Mouse (Mus musculus) naive thymus-derived CD4-positive, alpha-beta T cell, adult 5 months (primary cell): ENCODE data around the gene Fabp2. TPM values are rescaled to one million over a fixed set of nuclear protein-coding genes. Genes with fewer than 3 reads are reported as not detected.

Experiments used
- polyA plus RNA-seq: library from polyadenylated mRNA; unstranded; fragments of 100-300 nt; shearing (Covaris generic); gene quantifications from one replicate; pipeline ENCODE4 v1.2.1, GENCODE M21; 2017

Fabp2 gene
- polyA plus RNA-seq = not detected

GRCm38 (mm10) chr3:122894772-122895171, at the start of gene Fabp2:
Gene Fabp2 (plus strand): TSS chr3:122895072.

GRCm38 (mm10) chr3:122919260-122919659, 24.4 kb downstream of the Fabp2 start, which contains the start of gene Gm10959:
Gene Gm10959 (minus strand): TSS chr3:122919360.

DNA sequence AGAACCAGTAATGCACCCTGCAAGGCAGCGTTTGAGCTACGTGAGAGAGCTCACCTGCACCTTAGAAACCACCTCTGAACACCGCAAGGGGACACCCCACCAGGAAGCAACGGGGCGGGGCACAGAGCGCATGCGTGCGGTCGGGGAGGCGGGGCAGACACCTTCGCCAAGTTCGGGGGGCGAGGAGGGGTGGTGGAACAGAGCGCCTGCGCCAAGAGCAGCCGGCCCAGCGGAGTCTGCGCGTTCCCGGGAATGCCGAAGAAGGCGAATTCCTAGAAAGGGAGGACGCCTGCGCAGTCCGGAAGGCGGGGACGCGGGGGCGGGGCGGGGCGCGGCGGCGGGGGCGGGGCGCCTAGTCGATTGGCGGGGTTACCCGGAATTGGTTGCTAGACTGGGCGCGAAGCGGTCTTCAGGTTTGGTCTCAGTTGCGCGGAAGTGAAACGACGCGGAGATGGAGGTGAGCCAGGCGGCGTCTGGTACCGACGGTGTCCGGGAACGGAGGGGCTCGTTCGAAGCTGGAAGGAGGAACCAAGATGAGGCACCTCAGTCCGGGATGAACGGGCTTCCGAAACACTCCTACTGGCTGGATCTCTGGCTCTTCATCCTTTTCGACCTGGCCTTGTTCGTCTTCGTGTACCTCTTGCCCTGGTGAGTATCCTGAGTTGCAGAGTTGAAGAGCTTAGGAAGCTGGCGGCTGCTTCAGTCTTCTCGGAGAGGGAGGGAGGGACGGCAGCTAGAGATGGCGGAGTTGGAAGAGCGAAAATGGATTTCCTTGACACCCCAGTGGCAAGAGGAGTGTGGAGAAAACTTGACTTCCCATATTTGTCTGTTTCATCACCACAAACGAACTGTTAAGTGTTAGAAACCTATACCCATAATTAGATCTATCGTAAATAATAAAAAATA, 29.4 kb downstream of the Fabp2 start, which contains the start of gene 1810037I17Rik:
Gene 1810037I17Rik (plus strand): TSS at position 195 of the 906 bp plus-strand sequence.

Other genes starting within 250 kb of the Fabp2 start
- gene Pde5a, start 166.1 kb upstream of the Fabp2 start, polyA plus RNA-seq = 0.67 TPM
- gene Gm10959, start 24.3 kb downstream of the Fabp2 start, polyA plus RNA-seq = not detected
- gene 1810037I17Rik, start 29.1 kb downstream of the Fabp2 start, polyA plus RNA-seq = 55.3 TPM
- gene Usp53, start 89.4 kb downstream of the Fabp2 start, polyA plus RNA-seq = 50.6 TPM
- not detected for gene Myoz2, start 139.9 kb downstream of the Fabp2 start, polyA plus RNA-seq